Mouse (Mus musculus) ES-Bruce4 (cell line): ENCODE data around the gene Prr22.

ENCODE experiments used
- CTCF ChIP-seq: IDR thresholded peaks from one replicate; pipeline ENCODE4 v1.8.1; 2011; ENCODE audit warnings: low read depth, low read length
- POLR2A ChIP-seq: IDR thresholded peaks from one replicate; pipeline ENCODE4 v1.8.1; 2011; ENCODE audit warnings: low read length; ENCODE audit not compliant: insufficient read depth

DNA sequence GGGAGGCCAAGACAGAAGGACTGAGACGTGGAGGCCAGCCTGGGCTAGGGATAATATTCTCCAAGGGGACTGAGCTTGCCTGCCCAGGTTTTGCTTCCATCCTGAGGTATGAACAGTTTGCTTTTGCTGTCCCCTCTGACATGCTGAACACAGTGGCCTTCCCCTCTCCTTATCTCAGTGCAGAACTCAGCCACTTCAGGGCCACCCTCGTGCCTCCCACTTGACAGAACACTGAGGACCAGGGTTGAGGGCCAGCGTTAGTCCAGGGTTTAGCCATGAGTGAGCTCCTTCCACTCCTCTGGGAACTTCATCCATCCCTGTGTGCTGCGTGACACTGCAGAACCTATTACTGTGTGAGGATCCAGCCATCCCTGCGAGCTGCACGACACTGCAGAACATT is 19.2 kb downstream of the Prr22 start:
- TF ChIP-seq CTCF (no peak), POLR2A (no peak)
